Mouse (Mus musculus): ENCODE measurements around the gene P2rx3.

GRCm38 (mm10) chr2:85033121-85033520, 4.1 kb downstream of the P2rx3 start:
- no peak for TF ChIP-seq CTCF (IDR thresholded peaks at IDR 0.05; ENCODE audit: low read depth)
- TF ChIP-seq EP300 (IDR thresholded peaks at IDR 0.05; ENCODE audit: low read depth) = no peak
